Mouse (Mus musculus) E14TG2a.4 (cell line): Measurements from ENCODE around the gene Gm20518.

Experiments used
- CTCF ChIP-seq: conservative IDR thresholded peaks from 2 replicates; pipeline ENCODE4 v1.5.1; 2014; ENCODE audit warnings: low read length
- NANOG ChIP-seq: IDR thresholded peaks from 2 replicates; pipeline ENCODE4 v1.6.1; 2014; ENCODE audit warnings: borderline replicate concordance, low read length, mixed read lengths

DNA sequence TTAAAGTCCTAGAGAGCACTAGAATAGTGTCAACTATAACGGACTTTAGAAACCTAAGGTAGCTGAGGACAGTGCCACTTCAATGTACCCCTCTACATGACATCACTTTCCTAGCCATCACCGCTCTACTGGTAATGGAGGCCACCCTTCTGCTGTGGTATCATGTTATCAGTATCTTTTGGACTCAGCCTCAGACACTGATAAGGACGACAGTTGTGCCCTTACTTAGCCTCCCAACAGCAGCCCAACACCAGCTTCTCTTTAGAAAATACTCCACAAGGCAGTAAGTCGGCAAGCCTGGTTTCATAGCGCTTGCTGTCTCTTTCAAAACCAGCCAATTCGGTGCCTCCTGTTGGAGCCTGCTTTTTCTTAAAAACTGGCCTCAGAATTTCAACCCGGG is 56.9 kb downstream of the Gm20518 start:
- no peak for TF ChIP-seq CTCF
- no peak for TF ChIP-seq NANOG
